Mouse (Mus musculus): ENCODE data around the gene Aspg. TPM values are rescaled to one million over a fixed set of nuclear protein-coding genes. Genes with fewer than 3 reads are reported as not detected.

Aspg gene
- total RNA-seq, 2 experiments from 2014 or later = 3.8 TPM

- no peak for DNase-seq (ENCODE audit: low spot score in 2 of 2)
Observed at GRCm38 (mm10) chr12:112147365-112147764, 40.9 kb downstream of the Aspg start.

GRCm38 (mm10) chr12:112150011-112150410 is 43.5 kb downstream of the Aspg start:
- no peak for DNase-seq (ENCODE audit: low spot score in 2 of 2)

- no peak for DNase-seq (ENCODE audit: low spot score in 2 of 2)
Observed at GRCm38 (mm10) chr12:112151244-112151979, 44.9 kb downstream of the Aspg start.

DNA sequence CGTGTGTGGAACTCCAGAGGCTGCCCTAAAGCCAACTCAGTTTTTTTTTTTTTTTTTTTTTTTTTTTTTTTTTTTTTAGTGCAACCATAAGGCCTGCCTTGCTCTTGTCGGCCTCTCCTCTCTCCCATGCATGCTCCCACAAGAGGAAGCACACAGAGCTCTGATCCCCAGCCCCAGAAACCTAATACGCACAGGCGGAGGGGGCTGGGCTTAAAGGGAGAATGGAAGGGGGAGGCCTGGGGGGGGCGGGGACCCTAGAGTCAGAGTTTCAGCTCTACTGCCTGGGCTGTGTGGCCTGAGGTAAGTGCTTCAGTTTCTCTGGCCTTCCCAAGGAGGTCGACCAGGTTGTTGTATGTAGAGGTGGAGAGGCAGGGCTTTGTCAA is 45.5 kb downstream of the Aspg start:
- DNase-seq (ENCODE audit: low spot score in 2 of 2) = no peak

GRCm38 (mm10) chr12:112153597-112153996 is 47.1 kb downstream of the Aspg start:
- DNase-seq (ENCODE audit: low spot score in 2 of 2) = no peak

DNA sequence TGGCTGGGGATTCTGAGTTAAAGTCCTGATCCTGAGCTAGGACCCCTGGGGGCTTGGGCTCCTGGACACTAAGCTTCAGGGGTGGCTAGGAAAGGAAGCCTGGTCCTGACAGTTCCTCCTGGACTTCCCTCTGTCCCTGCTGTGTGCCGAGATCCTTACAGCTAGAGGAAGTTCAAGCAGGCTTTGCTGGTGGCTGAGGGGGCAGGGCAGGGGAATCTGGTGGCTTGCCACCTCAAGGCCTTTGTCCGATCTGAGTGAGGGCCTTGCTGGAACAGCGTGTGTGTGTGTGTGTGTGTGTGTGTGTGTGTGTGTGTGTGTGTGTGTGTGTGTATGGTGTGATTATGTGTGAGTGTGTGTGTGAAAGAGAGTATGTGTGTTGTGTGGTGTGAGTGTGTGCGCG is 48.0 kb downstream of the Aspg start:
- no peak for DNase-seq (ENCODE audit: low spot score in 2 of 2)

DNA sequence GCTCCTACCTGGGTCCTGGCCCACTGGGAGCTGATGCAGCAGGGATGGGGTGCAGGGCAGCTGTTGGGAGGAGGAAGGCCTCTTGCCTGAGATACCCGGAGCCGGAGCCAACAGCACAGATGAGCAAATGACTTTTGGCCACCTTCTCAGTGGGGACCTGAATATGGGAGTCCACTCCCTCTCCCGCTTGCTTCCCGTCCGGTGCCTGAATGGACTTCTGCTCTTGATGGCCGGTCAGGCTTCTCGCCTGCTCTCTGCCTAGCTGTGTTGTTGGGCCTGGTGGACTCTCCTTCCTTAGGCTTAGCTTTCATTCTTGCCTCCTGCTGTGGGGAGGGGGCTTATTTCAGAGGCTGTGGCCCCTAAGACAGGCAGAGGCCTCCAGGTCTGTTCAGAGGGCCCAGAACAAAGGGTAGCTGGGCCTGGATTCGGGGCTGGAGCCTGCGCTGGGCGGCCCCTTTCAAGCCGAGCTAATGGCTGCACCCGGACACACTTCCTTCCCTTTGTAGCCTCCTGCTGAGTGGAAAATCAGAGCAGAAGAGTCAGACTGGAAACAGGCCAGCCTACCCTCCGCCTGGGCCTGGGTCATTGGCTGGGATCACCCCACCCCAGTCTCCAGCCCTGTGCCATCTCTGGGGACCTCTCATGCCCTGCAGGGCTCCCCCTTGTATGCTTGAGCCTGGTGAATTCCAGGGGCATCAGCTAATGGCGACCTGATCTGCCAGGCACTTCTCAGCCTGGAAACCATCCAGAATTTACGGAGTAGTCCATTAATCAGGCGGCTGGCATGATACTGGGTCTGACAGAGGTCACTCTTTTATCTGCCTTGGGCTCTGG is 49.0 kb downstream of the Aspg start:
- DNase-seq (ENCODE audit: low spot score in 2 of 2) = no peak

DNA sequence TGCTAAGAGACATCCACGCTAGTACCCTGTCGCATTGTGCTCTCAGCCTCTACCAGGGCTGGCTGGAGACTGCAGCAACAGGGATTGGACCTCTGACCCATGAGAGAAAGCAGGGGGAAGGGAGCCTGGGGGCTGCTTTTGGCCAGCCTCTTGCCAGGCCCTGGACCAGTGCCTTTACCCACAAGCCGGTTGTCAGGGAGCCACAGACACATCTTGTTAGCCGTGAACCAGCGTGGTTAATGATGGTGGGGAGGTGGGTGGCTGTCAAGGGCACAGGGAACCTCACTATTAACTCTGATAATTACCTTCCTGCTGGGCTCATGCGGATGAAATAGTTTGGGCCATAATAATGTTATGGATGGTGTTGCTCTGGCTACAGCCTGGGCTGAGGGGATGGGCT is 50.3 kb downstream of the Aspg start:
- DNase-seq (ENCODE audit: low spot score in 2 of 2) = no peak

GRCm38 (mm10) chr12:112158246-112158645 is 51.8 kb downstream of the Aspg start:
- DNase-seq (ENCODE audit: low spot score in 2 of 2) = no peak

DNA sequence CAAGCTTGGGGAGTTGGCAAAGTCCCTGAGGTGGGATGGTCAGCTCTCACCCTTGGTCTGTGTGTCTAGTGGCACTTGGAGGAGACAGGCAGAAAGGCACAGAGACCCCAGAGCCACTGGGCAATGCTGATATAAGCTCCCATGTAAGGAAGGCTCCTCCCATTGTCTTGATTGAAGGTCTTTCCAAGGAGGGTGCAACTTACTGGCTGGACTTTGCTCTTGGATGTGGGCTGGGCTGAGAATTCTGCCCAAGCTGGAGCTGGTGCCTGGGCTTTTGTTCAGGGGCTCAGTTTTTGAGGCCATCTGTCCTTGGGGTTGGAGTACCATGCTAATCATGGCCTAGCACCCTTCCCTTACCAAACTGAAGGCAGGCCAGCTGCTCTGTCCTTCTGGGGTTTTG is 52.3 kb downstream of the Aspg start:
- no peak for DNase-seq (ENCODE audit: low spot score in 2 of 2)

GRCm38 (mm10) chr12:112163981-112164839 is 57.7 kb downstream of the Aspg start:
- DNase-seq (ENCODE audit: low spot score in 2 of 2) = no peak

GRCm38 (mm10) chr12:112164840-112165219 is 58.4 kb downstream of the Aspg start:
- no peak for DNase-seq (ENCODE audit: low spot score in 2 of 2)

GRCm38 (mm10) chr12:112169240-112169639 is 62.8 kb downstream of the Aspg start:
- DNase-seq (ENCODE audit: low spot score in 2 of 2) = no peak

DNA sequence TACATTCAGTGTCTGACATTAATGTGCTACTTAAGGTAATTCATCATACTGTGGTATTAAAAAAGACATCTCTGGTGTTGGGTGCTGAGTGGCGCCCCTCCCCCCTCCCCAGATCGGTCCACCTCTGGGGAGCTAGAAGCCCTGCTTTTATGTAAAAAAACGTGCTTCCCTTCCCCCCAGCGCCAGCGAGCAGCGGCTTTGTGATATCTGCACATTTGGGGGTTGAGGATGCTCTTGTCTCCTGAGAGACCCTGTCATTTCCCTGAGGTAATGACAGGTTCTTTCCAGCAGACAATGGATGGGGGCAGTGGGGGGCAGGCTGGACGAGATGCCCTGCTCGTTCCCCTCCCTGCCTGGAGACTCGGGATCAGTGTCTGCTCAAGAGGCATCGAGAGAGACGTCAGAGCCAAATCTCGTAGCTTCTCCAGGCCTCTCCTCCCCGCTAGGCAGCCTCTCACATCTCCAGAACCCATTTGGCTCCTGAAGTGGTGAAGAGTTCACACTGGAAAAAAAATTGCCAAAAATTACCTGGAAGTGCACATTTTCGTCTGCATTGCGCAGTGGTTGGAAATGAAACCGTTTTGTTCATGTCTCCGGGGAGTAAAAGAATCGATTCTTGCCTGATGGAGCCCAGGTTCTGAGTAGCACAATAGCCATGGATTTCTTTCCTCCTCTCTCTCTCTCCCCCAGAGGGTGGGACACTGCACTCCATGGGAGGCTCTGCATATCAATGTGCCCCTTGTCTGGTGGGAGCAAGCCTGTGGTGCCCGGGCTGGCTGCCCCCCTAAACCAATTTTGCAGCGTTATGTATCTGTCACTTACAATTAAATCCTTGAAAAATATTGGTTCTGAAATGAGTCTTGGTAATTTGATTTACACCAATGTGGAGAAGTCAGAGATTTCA is 64.4 kb downstream of the Aspg start:
- DNase-seq (ENCODE audit: low spot score in 2 of 2) = no peak

- DNase-seq (ENCODE audit: low spot score in 2 of 2) = no peak
Observed at GRCm38 (mm10) chr12:112171657-112172056, 65.2 kb downstream of the Aspg start.

GRCm38 (mm10) chr12:112172214-112172613 is 65.7 kb downstream of the Aspg start:
- no peak for DNase-seq (ENCODE audit: low spot score in 2 of 2)

All from layer of hippocampus, adult 18-20 months (tissue).